Mouse (Mus musculus): ENCODE results near the gene Pigl. TPM values are rescaled to one million over a fixed set of nuclear protein-coding genes. Genes with fewer than 3 reads are reported as not detected.

The Pigl gene
- polyA plus RNA-seq, 1 experiment = 8.2 TPM

GRCm38 (mm10) chr11:62551226-62552119 lies 93.2 kb downstream of the Pigl start:
- TF ChIP-seq CTCF (IDR thresholded peaks at IDR 0.05; ENCODE audit: borderline replicate concordance, extremely low read depth, insufficient read depth, insufficient read length) (no peak), POLR2A (IDR thresholded peaks at IDR 0.05; ENCODE audit: borderline replicate concordance, extremely low read depth, insufficient read depth, insufficient read length, poor library complexity, severe bottlenecking) (peak; percentile 92)

DNA sequence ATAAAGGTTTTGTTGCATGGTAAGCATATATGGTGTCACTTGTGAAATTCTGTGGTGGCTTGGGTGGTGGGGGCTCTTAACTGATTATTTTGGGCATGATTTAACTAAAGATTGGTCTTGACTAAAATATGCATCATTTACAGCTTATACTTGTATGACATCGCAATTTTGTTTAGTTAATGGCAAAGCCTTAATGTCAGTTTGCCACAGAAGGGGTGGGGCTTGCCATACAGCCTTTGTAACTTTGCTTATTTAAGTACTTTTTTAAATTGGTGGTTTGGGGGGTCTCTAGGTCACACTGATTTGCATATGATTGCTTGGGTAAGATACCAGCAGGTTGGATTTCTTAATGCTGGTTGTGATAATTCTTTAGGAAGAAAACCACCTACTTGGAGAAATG lies 94.9 kb downstream of the Pigl start:
- TF ChIP-seq CTCF (IDR thresholded peaks at IDR 0.05; ENCODE audit: borderline replicate concordance, extremely low read depth, insufficient read depth, insufficient read length) (no peak), POLR2A (IDR thresholded peaks at IDR 0.05; ENCODE audit: borderline replicate concordance, extremely low read depth, insufficient read depth, insufficient read length, poor library complexity, severe bottlenecking) (no peak)
- no peak for DNase-seq (ENCODE audit: low read depth)

More at GRCm38 (mm10) chr11:62551226-62552119, 93.2 kb downstream of the Pigl start:
- DNase-seq (ENCODE audit: low read depth) = peak; percentile 96

GRCm38 (mm10) chr11:62553633-62554032 lies 95.4 kb downstream of the Pigl start:
- TF ChIP-seq CTCF (IDR thresholded peaks at IDR 0.05; ENCODE audit: borderline replicate concordance, extremely low read depth, insufficient read depth, insufficient read length) = no peak
- TF ChIP-seq POLR2A (IDR thresholded peaks at IDR 0.05; ENCODE audit: borderline replicate concordance, extremely low read depth, insufficient read depth, insufficient read length, poor library complexity, severe bottlenecking) = no peak
- DNase-seq (ENCODE audit: low read depth) = no peak

DNA sequence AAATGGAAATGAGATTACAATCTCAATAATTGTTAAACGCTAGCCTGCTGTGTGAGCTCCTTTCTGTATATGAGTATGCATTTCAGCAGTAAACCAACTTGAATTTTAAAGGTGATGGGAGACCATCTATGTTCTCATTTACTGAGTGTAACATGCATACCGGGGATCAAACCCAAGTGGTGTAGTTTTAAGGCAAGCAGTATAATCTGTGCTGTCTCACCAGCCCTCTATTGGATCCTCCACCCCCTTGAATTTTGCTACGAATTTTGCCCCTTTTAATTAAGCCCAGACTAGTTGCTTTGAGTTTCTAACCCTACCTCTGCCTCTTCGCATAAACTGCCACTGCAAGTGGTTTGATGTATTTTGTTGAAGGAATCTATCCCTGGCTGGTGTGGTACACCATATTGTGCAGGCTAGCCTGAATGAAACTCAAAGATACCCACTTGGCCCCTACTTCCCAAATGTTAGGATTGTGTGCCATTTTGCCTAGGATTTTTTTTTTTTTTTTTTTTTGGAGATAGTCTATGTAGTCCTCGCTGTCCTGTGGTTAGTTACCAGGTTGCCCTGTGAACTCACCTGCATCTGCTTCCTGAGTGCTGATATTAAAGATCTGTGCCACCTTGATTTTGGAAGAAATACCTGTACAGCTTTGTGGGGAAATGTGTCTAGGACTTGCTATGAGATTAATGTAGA lies 96.0 kb downstream of the Pigl start:
- no peak for TF ChIP-seq CTCF (IDR thresholded peaks at IDR 0.05; ENCODE audit: borderline replicate concordance, extremely low read depth, insufficient read depth, insufficient read length)
- no peak for TF ChIP-seq POLR2A (IDR thresholded peaks at IDR 0.05; ENCODE audit: borderline replicate concordance, extremely low read depth, insufficient read depth, insufficient read length, poor library complexity, severe bottlenecking)
- no peak for DNase-seq (ENCODE audit: low read depth)

GRCm38 (mm10) chr11:62554934-62555517 lies 96.8 kb downstream of the Pigl start:
- no peak for DNase-seq (ENCODE audit: low read depth)
- TF ChIP-seq POLR2A (IDR thresholded peaks at IDR 0.05; ENCODE audit: borderline replicate concordance, extremely low read depth, insufficient read depth, insufficient read length, poor library complexity, severe bottlenecking) = no peak
- no peak for TF ChIP-seq CTCF (IDR thresholded peaks at IDR 0.05; ENCODE audit: borderline replicate concordance, extremely low read depth, insufficient read depth, insufficient read length)

DNA sequence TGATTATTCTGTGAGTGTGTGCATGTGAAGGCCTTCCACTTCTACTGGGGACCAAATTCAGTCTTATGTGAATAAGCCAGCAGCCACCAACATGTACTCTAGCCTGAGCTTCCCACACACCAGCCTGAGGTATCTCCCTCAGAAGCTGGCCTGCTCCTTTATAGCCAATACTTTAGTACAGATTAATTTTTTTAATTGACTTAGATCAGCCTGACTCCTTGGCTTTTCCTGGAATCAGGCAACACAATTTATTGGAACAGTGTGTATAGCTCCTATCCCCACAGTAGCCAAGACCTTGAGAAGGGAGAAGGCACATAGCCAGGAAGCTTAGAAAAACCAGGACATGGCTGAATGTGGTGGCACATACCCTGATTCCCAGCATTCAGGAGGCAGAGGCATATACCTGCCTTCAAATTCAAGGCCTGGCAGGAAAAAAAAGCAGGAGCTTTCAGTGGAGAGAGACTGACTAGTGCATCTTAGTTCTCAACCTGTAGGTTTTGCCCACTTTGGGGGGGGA lies 97.7 kb downstream of the Pigl start:
- TF ChIP-seq POLR2A (IDR thresholded peaks at IDR 0.05; ENCODE audit: borderline replicate concordance, extremely low read depth, insufficient read depth, insufficient read length, poor library complexity, severe bottlenecking) (no peak), CTCF (IDR thresholded peaks at IDR 0.05; ENCODE audit: borderline replicate concordance, extremely low read depth, insufficient read depth, insufficient read length) (no peak)
- DNase-seq (ENCODE audit: low read depth) = no peak

GRCm38 (mm10) chr11:62557205-62557604 lies 98.9 kb downstream of the Pigl start:
- TF ChIP-seq CTCF (IDR thresholded peaks at IDR 0.05; ENCODE audit: borderline replicate concordance, extremely low read depth, insufficient read depth, insufficient read length) = no peak
- no peak for DNase-seq (ENCODE audit: low read depth)

- TF ChIP-seq CTCF (IDR thresholded peaks at IDR 0.05; ENCODE audit: borderline replicate concordance, extremely low read depth, insufficient read depth, insufficient read length) (no peak), POLR2A (IDR thresholded peaks at IDR 0.05; ENCODE audit: borderline replicate concordance, extremely low read depth, insufficient read depth, insufficient read length, poor library complexity, severe bottlenecking) (no peak)
- no peak for DNase-seq (ENCODE audit: low read depth)
These were observed 99.9 kb downstream of the Pigl start for GRCm38 (mm10) chr11:62558152-62558551.

DNA sequence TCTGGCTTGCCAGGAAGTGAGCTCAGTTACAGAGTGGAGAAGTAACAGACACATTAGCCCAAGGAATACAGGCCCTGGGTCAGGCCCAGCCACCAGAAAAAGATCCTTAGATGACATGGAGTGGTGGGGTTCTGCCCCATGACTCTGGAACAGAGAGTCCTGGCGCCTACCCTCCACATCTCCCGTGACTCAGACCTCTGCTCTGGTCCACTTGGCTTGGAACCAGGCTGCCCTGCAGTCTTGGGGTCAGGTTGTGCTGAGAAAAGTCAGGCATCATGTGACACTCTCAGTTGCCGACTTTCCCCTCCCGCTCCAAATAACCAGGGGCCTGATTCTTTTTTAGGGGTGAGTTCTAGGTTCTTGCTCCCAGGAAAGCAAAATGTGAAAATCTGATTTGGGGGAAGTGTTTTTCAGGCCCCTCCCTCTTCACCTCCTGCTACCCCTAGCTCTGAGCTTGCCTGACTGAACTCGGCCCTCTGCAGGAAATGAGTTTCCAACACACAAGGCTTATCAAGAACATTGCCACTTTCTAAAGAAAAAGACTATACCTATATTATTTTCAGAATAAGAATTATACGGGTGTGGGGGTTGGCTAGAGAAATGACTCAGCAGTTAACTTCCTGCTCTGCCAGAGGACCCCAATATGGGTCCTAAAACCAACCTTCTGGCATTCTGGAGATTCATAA lies 100.8 kb downstream of the Pigl start:
- TF ChIP-seq POLR2A (IDR thresholded peaks at IDR 0.05; ENCODE audit: borderline replicate concordance, extremely low read depth, insufficient read depth, insufficient read length, poor library complexity, severe bottlenecking) (no peak), CTCF (IDR thresholded peaks at IDR 0.05; ENCODE audit: borderline replicate concordance, extremely low read depth, insufficient read depth, insufficient read length) (no peak)
- no peak for DNase-seq (ENCODE audit: low read depth)

DNA sequence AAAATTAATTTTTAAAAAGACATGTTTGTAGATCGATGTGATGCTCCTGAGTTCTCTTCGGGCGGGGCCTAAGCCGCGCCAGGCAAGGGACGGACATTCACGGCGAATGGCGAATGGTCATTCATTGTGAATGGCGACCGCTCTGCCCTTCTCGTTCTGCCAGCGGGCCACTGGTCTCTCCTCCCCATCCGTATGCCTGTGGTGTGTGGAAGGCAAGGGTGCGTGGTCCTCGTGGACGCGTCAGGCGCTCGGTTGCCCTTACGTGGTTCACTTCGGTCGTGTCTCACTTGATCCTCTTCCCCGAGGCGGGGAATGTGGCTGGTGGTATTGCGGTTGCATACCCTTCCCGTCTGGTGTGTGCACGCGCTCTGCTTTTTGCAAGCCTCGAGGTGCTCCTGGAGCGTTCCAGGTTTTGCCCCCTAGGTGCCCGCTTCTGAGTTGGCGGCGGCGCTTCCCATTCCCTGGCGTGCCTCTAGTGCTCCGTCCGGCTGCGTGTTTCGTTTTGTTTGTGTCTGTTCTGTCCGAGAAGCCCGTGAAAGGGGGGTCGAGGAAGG lies 102.3 kb downstream of the Pigl start:
- TF ChIP-seq POLR2A (IDR thresholded peaks at IDR 0.05; ENCODE audit: borderline replicate concordance, extremely low read depth, insufficient read depth, insufficient read length, poor library complexity, severe bottlenecking) (no peak), CTCF (IDR thresholded peaks at IDR 0.05; ENCODE audit: borderline replicate concordance, extremely low read depth, insufficient read depth, insufficient read length) (no peak)
- DNase-seq (ENCODE audit: low read depth) = peak; percentile 19

Data from brain, embryonic 14.5 days (tissue).